Mouse (Mus musculus) bone marrow, adult 2 months (tissue): Measurements from ENCODE around the gene Ushbp1. TPM values are rescaled to one million over a fixed set of nuclear protein-coding genes. Genes with fewer than 3 reads are reported as not detected.
A peak's percentile ranks its signal among the peaks of the same experiment; 100 is the strongest.

Experiments used
- H3K27ac ChIP-seq: fragments of 200-500 bp; 2 replicates; pipeline ENCODE4 v1.5.1; 2012; ENCODE audit warnings: low read depth, mild to moderate bottlenecking, control low read depth, inconsistent platforms, low read length; ENCODE audit not compliant: control insufficient read depth, poor library complexity, insufficient read depth
- H3K4me1 ChIP-seq: fragments of 200-500 bp; 2 replicates; pipeline ENCODE4 v1.6.1; 2011; ENCODE audit warnings: low read length; ENCODE audit not compliant: control insufficient read depth, insufficient read depth
- H3K4me3 ChIP-seq: fragments of 200-500 bp; replicated peaks from 2 replicates; pipeline ENCODE3; 2011; ENCODE audit warnings: mild to moderate bottlenecking, low read depth, low read length, control low read depth; ENCODE audit not compliant: control insufficient read depth
- CTCF ChIP-seq: fragments of 200-500 bp; IDR thresholded peaks from 2 replicates; pipeline ENCODE4 v1.5.1; 2011; ENCODE audit warnings: low read length, control low read depth; ENCODE audit not compliant: control insufficient read depth, insufficient read depth
- POLR2A ChIP-seq: fragments of 200-500 bp; IDR thresholded peaks from 2 replicates; pipeline ENCODE4 v1.6.1; 2011; ENCODE audit warnings: low read depth, mild to moderate bottlenecking, control low read depth, low read length, borderline replicate concordance; ENCODE audit not compliant: control insufficient read depth
- WGBS: fragments of 180-500 bp; shearing (Covaris S2); methylation state at CpG from one replicate; pipeline ENCODE4 v1.1.7; 2018; 5-methylcytosine and 5-hydroxymethylcytosine counted together
- polyA plus RNA-seq: library from polyadenylated mRNA; stranded (reverse); fragments of >200 nt; gene quantifications from 2 replicates; pipeline ENCODE4 v1.2.4, GENCODE M21; 2011; ENCODE audit warnings: low replicate concordance; ENCODE audit not compliant: missing spikeins, insufficient read depth, insufficient read length

Ushbp1 gene
- polyA plus RNA-seq, 1 experiment, result 15.9 TPM

DNA sequence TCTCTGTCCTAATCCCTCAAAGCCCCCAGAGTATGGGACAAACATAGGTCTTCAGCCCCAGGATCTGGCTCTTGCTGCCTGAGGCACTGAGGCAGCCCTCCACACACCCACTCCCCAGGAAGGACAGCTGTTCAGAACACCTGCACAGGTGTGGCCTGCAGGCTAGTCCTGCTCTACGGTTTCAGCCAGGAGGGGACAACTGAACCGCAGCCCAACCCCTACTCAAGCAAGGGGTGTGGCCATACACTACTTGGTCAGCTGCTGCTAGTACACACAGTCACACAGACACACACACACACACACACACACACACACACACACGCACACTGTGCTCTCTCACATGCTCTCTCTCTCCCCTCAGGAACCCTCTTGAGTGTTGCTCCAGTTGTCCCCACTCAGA lies 11.7 kb downstream of the Ushbp1 start:
- 72% methylated on average over 3 of the region's 3 CpGs for WGBS
- no peak overlapping the region for H3K4me3 ChIP-seq
- H3K27ac ChIP-seq, result no peak overlapping the region; the same call in 1 of the 2 replicates
- TF ChIP-seq CTCF (no peak), POLR2A (no peak)
- H3K4me1 ChIP-seq, result no peaks in the 10 kb centered on the region; the same call in none of the 2 replicates

DNA sequence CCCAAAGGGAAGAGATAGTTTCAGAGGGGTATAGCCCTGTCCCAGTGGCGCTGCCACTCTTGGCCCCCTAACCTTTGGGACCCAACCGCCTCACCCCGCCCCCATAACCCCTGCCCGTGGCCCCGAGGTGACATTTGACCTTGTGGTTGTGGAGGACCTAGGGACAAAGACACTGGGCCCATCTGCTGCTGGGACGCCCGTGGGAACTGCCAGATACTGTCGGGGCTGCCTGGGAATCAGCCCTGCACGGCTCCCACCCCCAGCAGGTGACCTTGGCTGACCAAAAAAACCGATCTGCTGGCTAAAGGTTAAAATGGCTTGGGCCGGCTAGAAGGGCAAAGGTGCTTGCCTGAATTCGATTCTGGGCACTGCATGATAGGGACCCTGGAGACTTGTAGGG lies 12.2 kb downstream of the Ushbp1 start:
- Histone ChIP-seq H3K4me3 (no peak overlapping the region), H3K4me1 (no peaks in the 10 kb centered on the region; the same call in none of the 2 replicates), H3K27ac (no peak overlapping the region; the same call in 1 of the 2 replicates)
- no peak for TF ChIP-seq CTCF
- no peak for TF ChIP-seq POLR2A
- WGBS, result 81% methylated on average over 12 of the region's 12 CpGs

DNA sequence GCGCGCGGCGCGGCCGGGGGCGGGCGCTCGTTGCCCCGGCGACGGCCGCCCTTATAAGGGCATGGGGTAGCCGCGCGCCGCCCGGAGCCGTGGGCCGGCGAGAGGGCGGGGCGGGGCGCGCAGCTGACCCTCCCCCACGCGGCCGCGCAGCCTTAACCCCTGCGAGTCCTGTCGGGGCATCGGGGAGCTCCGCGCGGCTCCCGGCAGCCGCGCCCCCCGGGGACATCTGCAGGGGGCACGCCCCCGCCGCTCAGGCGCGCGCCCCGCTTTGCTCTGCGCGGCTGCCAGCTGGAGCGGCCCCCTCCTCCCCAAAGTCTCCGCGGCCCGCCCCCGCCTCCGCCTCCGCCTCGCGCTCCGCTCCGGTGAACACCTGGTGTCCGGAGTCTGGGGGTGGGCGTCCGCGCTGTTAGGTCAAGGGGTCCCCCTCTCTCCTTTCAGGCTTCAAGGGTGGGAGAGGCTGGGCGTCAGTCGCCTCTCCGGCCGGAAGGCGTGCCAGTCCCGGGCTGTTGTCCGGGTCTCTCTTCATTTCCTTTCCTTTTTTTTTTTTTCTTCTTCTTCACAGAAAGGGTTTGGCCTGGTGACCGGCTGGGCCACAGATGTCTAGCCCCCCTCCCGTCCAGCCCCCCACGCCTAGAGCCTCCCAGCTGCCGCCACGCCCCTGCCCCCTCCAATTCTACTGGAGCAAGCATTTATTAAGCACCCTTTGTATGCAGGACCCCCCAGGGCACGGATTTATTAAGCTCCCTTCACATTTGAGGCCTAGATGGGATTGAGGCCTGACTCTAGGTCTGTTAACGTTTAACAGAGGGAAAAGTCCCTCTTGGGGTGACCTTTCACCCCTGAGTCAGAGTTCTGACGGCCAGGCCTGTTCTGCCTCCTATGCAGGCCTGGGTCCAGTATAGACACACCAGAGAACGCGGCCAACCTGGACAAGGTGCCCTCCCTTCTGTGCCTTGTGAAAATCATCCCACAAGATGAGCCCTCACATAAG lies 13.3 kb downstream of the Ushbp1 start:
- peak overlapping the region; percentile 67 for H3K4me3 ChIP-seq
- no peak for TF ChIP-seq CTCF
- TF ChIP-seq POLR2A, result no peak
- peak overlapping the region; percentile 65 for H3K27ac ChIP-seq
- H3K4me1 ChIP-seq, result no peaks in the 10 kb centered on the region; the same call in 1 of the 2 replicates
- WGBS, result 7% methylated on average over 75 of the region's 80 CpGs

- Histone ChIP-seq H3K4me1 (no peaks in the 10 kb centered on the region; the same call in 1 of the 2 replicates), H3K27ac (peak within 1 kb of the TSS; percentile 65), H3K4me3 (peak within 1 kb of the TSS; percentile 67)
- no peak for TF ChIP-seq POLR2A
- TF ChIP-seq CTCF, result no peak
- 1% methylated on average over 87 of the region's 89 CpGs for WGBS
Measured at GRCm38 (mm10) chr8:71381421-71381970, 14.1 kb downstream of the Ushbp1 start, which contains the start of gene Nr2f6. Gene Nr2f6 (minus strand): TSS chr8:71381960.

GRCm38 (mm10) chr8:71380178-71381171 lies 15.1 kb downstream of the Ushbp1 start:
- Histone ChIP-seq H3K27ac (peak overlapping the region; percentile 3; the same call in 1 of the 2 replicates), H3K4me3 (peak overlapping the region; percentile 43), H3K4me1 (peaks cover 1% of the 10 kb centered on the region)
- 9% methylated on average over 72 of the region's 72 CpGs for WGBS
- TF ChIP-seq CTCF (no peak), POLR2A (no peak; the same call in 1 of the 2 replicates)

DNA sequence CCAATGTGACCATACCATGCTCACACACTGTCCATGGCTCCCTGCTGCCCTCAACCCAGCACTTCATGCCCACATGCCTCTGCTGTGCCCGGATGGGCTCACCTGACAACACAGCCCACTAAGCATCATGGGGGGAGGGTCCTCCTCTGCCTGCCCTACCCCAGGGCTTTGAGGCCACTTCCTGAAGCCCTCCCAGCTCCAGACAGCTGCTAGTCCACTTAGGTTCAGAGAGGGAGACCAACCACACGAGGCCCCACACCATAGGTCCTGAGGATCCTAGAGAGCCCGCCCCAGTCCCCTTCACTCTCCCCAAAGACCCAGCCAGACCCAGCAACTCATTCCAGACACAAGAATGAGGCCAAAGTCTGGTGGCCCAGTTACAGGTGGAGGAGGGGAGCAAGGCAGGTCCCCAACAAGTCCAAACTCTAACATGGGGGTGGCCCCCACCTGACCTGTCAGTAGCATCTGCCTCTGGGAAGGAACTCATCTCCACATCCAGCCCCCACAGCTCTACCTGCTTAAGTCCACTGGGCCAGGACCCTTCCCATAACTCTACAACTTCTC lies 16.0 kb downstream of the Ushbp1 start:
- H3K27ac ChIP-seq, result no peak overlapping the region
- TF ChIP-seq CTCF (no peak), POLR2A (no peak)
- peaks cover 1% of the 10 kb centered on the region for H3K4me1 ChIP-seq
- 81% methylated on average over 3 of the region's 3 CpGs for WGBS
- no peak overlapping the region for H3K4me3 ChIP-seq

GRCm38 (mm10) chr8:71379008-71379407 lies 16.6 kb downstream of the Ushbp1 start:
- H3K4me1 ChIP-seq, result peaks cover 1% of the 10 kb centered on the region
- no peak overlapping the region for H3K27ac ChIP-seq
- no peak for TF ChIP-seq POLR2A
- TF ChIP-seq CTCF, result no peak
- no peak overlapping the region for H3K4me3 ChIP-seq
- 70% methylated on average over 4 of the region's 4 CpGs for WGBS
